Mouse (Mus musculus) lung, postnatal 0 days (tissue): Measurements from ENCODE around the gene Sptlc2.

Experiments used
- CTCF ChIP-seq: IDR thresholded peaks from 2 replicates; pipeline ENCODE4 v1.5.1; 2016; ENCODE audit warnings: antibody characterized with exemption, mild to moderate bottlenecking
- EP300 ChIP-seq: IDR thresholded peaks from 2 replicates; pipeline ENCODE4 v1.6.1; 2016; ENCODE audit warnings: antibody characterized with exemption, mild to moderate bottlenecking, control low read depth

- TF ChIP-seq CTCF (no peak), EP300 (no peak)
These were observed 22.5 kb downstream of the Sptlc2 start for GRCm38 (mm10) chr12:87365676-87366075.
